Mouse (Mus musculus): ENCODE data around the gene Cfap157. TPM values are rescaled to one million over a fixed set of nuclear protein-coding genes. Genes with fewer than 3 reads are reported as not detected.

The Cfap157 gene
- polyA plus RNA-seq, 1 experiment from 2014 or later = 1.2 TPM

GRCm38 (mm10) chr2:32744272-32744982 lies 39.8 kb downstream of the Cfap157 start:
- peaks cover 19% of the 10 kb centered on the region for H3K27me3 ChIP-seq (replicated peaks; ENCODE audit: control insufficient read depth, insufficient read depth, low read length)
- H3K4me3 ChIP-seq (ENCODE audit: low read length) = no peak overlapping the region
- no peak overlapping the region for H3K4me2 ChIP-seq (ENCODE audit: low read depth, low read length)
- no peak overlapping the region for H3K9ac ChIP-seq (ENCODE audit: low read depth, low read length)
- no peaks in the 10 kb centered on the region for H3K9me3 ChIP-seq (ENCODE audit: control insufficient read depth, low read length)
- peaks cover 18% of the 10 kb centered on the region for H3K4me1 ChIP-seq (ENCODE audit: control insufficient read depth, insufficient read depth, low read length)
- no peaks in the 10 kb centered on the region; the same call in 1 of the 2 replicates for H3K36me3 ChIP-seq (ENCODE audit: control insufficient read depth, insufficient read depth, low read length)
- ATAC-seq = no peak
- H3K27ac ChIP-seq (ENCODE audit: low read length) = no peak overlapping the region
- WGBS = 77% methylated on average over 15 of the region's 15 CpGs

- Histone ChIP-seq H3K4me2 (ENCODE audit: low read depth, low read length) (peak overlapping the region; percentile 84; the same call in 1 of the 2 replicates), H3K4me1 (ENCODE audit: control insufficient read depth, insufficient read depth, low read length) (peaks cover 21% of the 10 kb centered on the region), H3K9me3 (ENCODE audit: control insufficient read depth, low read length) (no peaks in the 10 kb centered on the region), H3K4me3 (ENCODE audit: low read length) (peak overlapping the region; percentile 48), H3K36me3 (ENCODE audit: control insufficient read depth, insufficient read depth, low read length) (0 out of 2 replicates have a peak, but pooled peaks cover 2% of the 10 kb centered on the region), H3K27ac (ENCODE audit: low read length) (no peak overlapping the region), H3K27me3 (replicated peaks; ENCODE audit: control insufficient read depth, insufficient read depth, low read length) (peaks cover 19% of the 10 kb centered on the region), H3K9ac (ENCODE audit: low read depth, low read length) (peak overlapping the region; percentile 64)
- peak; percentile 45 for ATAC-seq
- 14% methylated on average over 18 of the region's 18 CpGs for WGBS
Observed at GRCm38 (mm10) chr2:32742173-32742531, 42.1 kb downstream of the Cfap157 start.

GRCm38 (mm10) chr2:32741273-32742172 lies 42.7 kb downstream of the Cfap157 start:
- Histone ChIP-seq H3K4me2 (ENCODE audit: low read depth, low read length) (peak overlapping the region; percentile 84), H3K9me3 (ENCODE audit: control insufficient read depth, low read length) (no peaks in the 10 kb centered on the region), H3K27me3 (replicated peaks; ENCODE audit: control insufficient read depth, insufficient read depth, low read length) (peaks cover 19% of the 10 kb centered on the region), H3K36me3 (ENCODE audit: control insufficient read depth, insufficient read depth, low read length) (0 out of 2 replicates have a peak, but pooled peaks cover 2% of the 10 kb centered on the region), H3K4me3 (ENCODE audit: low read length) (peak overlapping the region; percentile 48), H3K27ac (ENCODE audit: low read length) (no peak overlapping the region), H3K9ac (ENCODE audit: low read depth, low read length) (peak overlapping the region; percentile 64), H3K4me1 (ENCODE audit: control insufficient read depth, insufficient read depth, low read length) (peaks cover 26% of the 10 kb centered on the region)
- 5% methylated on average over 53 of the region's 58 CpGs for WGBS
- peak; percentile 27 for ATAC-seq

GRCm38 (mm10) chr2:32740916-32741272 lies 43.3 kb downstream of the Cfap157 start, which contains the start of gene 6330409D20Rik:
6330409D20Rik (minus strand) TSS chr2:32741016.
- Histone ChIP-seq H3K9ac (ENCODE audit: low read depth, low read length) (peak within 1 kb of the TSS; percentile 64), H3K4me3 (ENCODE audit: low read length) (peak within 1 kb of the TSS; percentile 48), H3K36me3 (ENCODE audit: control insufficient read depth, insufficient read depth, low read length) (0 out of 2 replicates have a peak, but pooled peaks cover 2% of the 10 kb centered on the region), H3K27ac (ENCODE audit: low read length) (no peak within 1 kb of the TSS), H3K4me1 (ENCODE audit: control insufficient read depth, insufficient read depth, low read length) (peaks cover 30% of the 10 kb centered on the region), H3K9me3 (ENCODE audit: control insufficient read depth, low read length) (no peaks in the 10 kb centered on the region), H3K4me2 (ENCODE audit: low read depth, low read length) (peak within 1 kb of the TSS; percentile 84), H3K27me3 (replicated peaks; ENCODE audit: control insufficient read depth, insufficient read depth, low read length) (peaks cover 19% of the 10 kb centered on the region)
- no peak for ATAC-seq
- WGBS = 12% methylated on average over 11 of the region's 11 CpGs

- 72% methylated on average over 4 of the region's 4 CpGs for WGBS
- Histone ChIP-seq H3K36me3 (ENCODE audit: control insufficient read depth, insufficient read depth, low read length) (0 out of 2 replicates have a peak, but pooled peaks cover 2% of the 10 kb centered on the region), H3K4me1 (ENCODE audit: control insufficient read depth, insufficient read depth, low read length) (peaks cover 39% of the 10 kb centered on the region), H3K4me2 (ENCODE audit: low read depth, low read length) (no peak overlapping the region), H3K27me3 (replicated peaks; ENCODE audit: control insufficient read depth, insufficient read depth, low read length) (peaks cover 19% of the 10 kb centered on the region), H3K27ac (ENCODE audit: low read length) (no peak overlapping the region), H3K4me3 (ENCODE audit: low read length) (no peak overlapping the region), H3K9me3 (ENCODE audit: control insufficient read depth, low read length) (no peaks in the 10 kb centered on the region), H3K9ac (ENCODE audit: low read depth, low read length) (no peak overlapping the region)
- ATAC-seq = no peak
Observed at GRCm38 (mm10) chr2:32739311-32739710, 44.9 kb downstream of the Cfap157 start.

- Histone ChIP-seq H3K4me2 (ENCODE audit: low read depth, low read length) (no peak overlapping the region), H3K4me1 (ENCODE audit: control insufficient read depth, insufficient read depth, low read length) (peaks cover 36% of the 10 kb centered on the region), H3K36me3 (ENCODE audit: control insufficient read depth, insufficient read depth, low read length) (0 out of 2 replicates have a peak, but pooled peaks cover 2% of the 10 kb centered on the region), H3K27ac (ENCODE audit: low read length) (no peak overlapping the region), H3K9ac (ENCODE audit: low read depth, low read length) (0 out of 2 replicates have a peak overlapping the region, but pooled peaks have one; percentile 20), H3K4me3 (ENCODE audit: low read length) (no peak overlapping the region), H3K9me3 (ENCODE audit: control insufficient read depth, low read length) (no peaks in the 10 kb centered on the region), H3K27me3 (replicated peaks; ENCODE audit: control insufficient read depth, insufficient read depth, low read length) (peaks cover 10% of the 10 kb centered on the region)
- 56% methylated on average over 6 of the region's 6 CpGs for WGBS
- no peak for ATAC-seq
Observed at GRCm38 (mm10) chr2:32737008-32737407, 47.2 kb downstream of the Cfap157 start.

GRCm38 (mm10) chr2:32736306-32736829 lies 47.9 kb downstream of the Cfap157 start:
- Histone ChIP-seq H3K9ac (ENCODE audit: low read depth, low read length) (0 out of 2 replicates have a peak overlapping the region, but pooled peaks have one; percentile 20), H3K27me3 (replicated peaks; ENCODE audit: control insufficient read depth, insufficient read depth, low read length) (peaks cover 4% of the 10 kb centered on the region), H3K9me3 (ENCODE audit: control insufficient read depth, low read length) (no peaks in the 10 kb centered on the region), H3K27ac (ENCODE audit: low read length) (no peak overlapping the region), H3K4me2 (ENCODE audit: low read depth, low read length) (no peak overlapping the region), H3K4me3 (ENCODE audit: low read length) (no peak overlapping the region), H3K36me3 (ENCODE audit: control insufficient read depth, insufficient read depth, low read length) (0 out of 2 replicates have a peak, but pooled peaks cover 2% of the 10 kb centered on the region), H3K4me1 (ENCODE audit: control insufficient read depth, insufficient read depth, low read length) (peaks cover 29% of the 10 kb centered on the region)
- ATAC-seq = peak; percentile 70
- 53% methylated on average over 3 of the region's 3 CpGs for WGBS

- H3K36me3 ChIP-seq (ENCODE audit: control insufficient read depth, insufficient read depth, low read length) = 0 out of 2 replicates have a peak, but pooled peaks cover 2% of the 10 kb centered on the region
- H3K9ac ChIP-seq (ENCODE audit: low read depth, low read length) = no peak overlapping the region
- H3K4me2 ChIP-seq (ENCODE audit: low read depth, low read length) = no peak overlapping the region
- H3K27me3 ChIP-seq (replicated peaks; ENCODE audit: control insufficient read depth, insufficient read depth, low read length) = no peaks in the 10 kb centered on the region
- 49% methylated on average over 4 of the region's 4 CpGs for WGBS
- 0 out of 2 replicates have a peak, but pooled peaks have one; percentile 12 for ATAC-seq
- H3K4me3 ChIP-seq (ENCODE audit: low read length) = no peak overlapping the region
- H3K9me3 ChIP-seq (ENCODE audit: control insufficient read depth, low read length) = no peaks in the 10 kb centered on the region
- peaks cover 34% of the 10 kb centered on the region for H3K4me1 ChIP-seq (ENCODE audit: control insufficient read depth, insufficient read depth, low read length)
- H3K27ac ChIP-seq (ENCODE audit: low read length) = peak overlapping the region; percentile 29; the same call in 1 of the 2 replicates
Observed at GRCm38 (mm10) chr2:32734933-32735332, 49.3 kb downstream of the Cfap157 start.

- Histone ChIP-seq H3K4me3 (ENCODE audit: low read length) (no peak overlapping the region), H3K4me2 (ENCODE audit: low read depth, low read length) (no peak overlapping the region), H3K27me3 (replicated peaks; ENCODE audit: control insufficient read depth, insufficient read depth, low read length) (no peaks in the 10 kb centered on the region), H3K27ac (ENCODE audit: low read length) (peak overlapping the region; percentile 29; the same call in 1 of the 2 replicates), H3K4me1 (ENCODE audit: control insufficient read depth, insufficient read depth, low read length) (peaks cover 37% of the 10 kb centered on the region), H3K9me3 (ENCODE audit: control insufficient read depth, low read length) (no peaks in the 10 kb centered on the region), H3K9ac (ENCODE audit: low read depth, low read length) (no peak overlapping the region), H3K36me3 (ENCODE audit: control insufficient read depth, insufficient read depth, low read length) (0 out of 2 replicates have a peak, but pooled peaks cover 2% of the 10 kb centered on the region)
- 0 out of 2 replicates have a peak, but pooled peaks have one; percentile 24 for ATAC-seq
- 30% methylated on average over 4 of the region's 4 CpGs for WGBS
Observed at GRCm38 (mm10) chr2:32734480-32734879, 49.7 kb downstream of the Cfap157 start.
